Mouse (Mus musculus): Measurements from ENCODE around the gene Ctnnb1.

DNA sequence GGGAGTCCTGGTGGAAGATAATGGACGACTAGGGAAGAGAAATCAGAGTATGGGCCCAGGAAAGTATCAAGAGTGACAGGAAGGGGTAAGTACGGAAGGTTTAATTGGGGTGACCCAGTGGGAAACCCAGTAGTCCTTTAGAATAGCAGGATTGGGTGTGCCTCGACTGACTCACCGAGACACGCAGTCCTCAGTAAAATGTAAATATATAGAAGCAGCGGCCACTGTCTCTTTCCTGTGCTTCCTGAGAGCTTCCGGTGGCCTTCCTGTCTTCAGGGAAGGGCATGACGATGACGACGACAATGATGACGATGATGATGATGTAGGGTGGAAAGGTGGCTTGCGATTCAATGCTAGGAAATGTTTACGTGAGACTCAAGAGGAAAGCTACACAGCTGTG is 15.9 kb upstream of the Ctnnb1 start:
- TF ChIP-seq CTCF (IDR thresholded peaks at IDR 0.05; ENCODE audit: borderline replicate concordance, extremely low read depth, insufficient read depth, insufficient read length): no peak
- TF ChIP-seq POLR2A (IDR thresholded peaks at IDR 0.05; ENCODE audit: borderline replicate concordance, extremely low read depth, insufficient read depth, insufficient read length, poor library complexity, severe bottlenecking): no peak
